Mouse (Mus musculus): ENCODE measurements around the gene Gm11096. TPM values are rescaled to one million over a fixed set of nuclear protein-coding genes. Genes with fewer than 3 reads are reported as not detected.
A peak's percentile ranks its signal among the peaks of the same experiment; 100 is the strongest.

Gm11096 gene
- polyA plus RNA-seq (2012; rRNA removed) = not detected in 2 replicates

DNA sequence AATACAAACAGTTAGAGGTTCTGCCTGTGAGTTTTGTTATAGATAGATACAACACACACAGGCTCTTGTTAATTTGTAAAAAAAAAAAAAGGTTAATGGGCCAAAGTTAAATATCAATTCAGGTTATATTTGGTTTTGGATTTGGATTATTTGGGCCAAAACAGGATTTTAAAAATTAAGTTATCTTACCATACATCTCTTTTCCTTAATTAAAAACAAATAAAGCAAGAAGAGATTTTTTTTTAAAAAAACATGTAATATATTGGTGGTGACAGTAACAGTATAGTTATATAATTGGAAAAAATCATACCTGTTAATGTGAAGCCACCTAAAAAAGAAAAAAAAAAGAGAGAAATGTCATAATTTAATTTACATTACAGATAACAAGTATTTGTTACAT lies at the start of gene Gm11096:
Gene Gm11096, plus strand, starts transcription at position 301 of the 400 bp plus-strand sequence.
- no peaks in the 10 kb centered on the region for H3K27me3 ChIP-seq (replicated peaks; ENCODE audit: control insufficient read depth, insufficient read depth, low read length)
- H3K27ac ChIP-seq (ENCODE audit: insufficient read depth, low read depth, low read length) = no peak within 1 kb of the TSS
- H3K36me3 ChIP-seq (ENCODE audit: control insufficient read depth, insufficient read depth, low read length) = no peaks in the 10 kb centered on the region
- no peaks in the 10 kb centered on the region for H3K4me1 ChIP-seq (ENCODE audit: control insufficient read depth, insufficient read depth, low read length)
- H3K4me3 ChIP-seq (ENCODE audit: insufficient read depth, low read depth, low read length) = no peak within 1 kb of the TSS
- TF ChIP-seq CTCF (conservative IDR thresholded peaks at IDR 0.05; ENCODE audit: insufficient read depth, insufficient read length, low read depth, low read length) (no peak), POLR2A (IDR thresholded peaks at IDR 0.05; ENCODE audit: low read depth, low read length) (no peak)
- DNase-seq = no peak

DNA sequence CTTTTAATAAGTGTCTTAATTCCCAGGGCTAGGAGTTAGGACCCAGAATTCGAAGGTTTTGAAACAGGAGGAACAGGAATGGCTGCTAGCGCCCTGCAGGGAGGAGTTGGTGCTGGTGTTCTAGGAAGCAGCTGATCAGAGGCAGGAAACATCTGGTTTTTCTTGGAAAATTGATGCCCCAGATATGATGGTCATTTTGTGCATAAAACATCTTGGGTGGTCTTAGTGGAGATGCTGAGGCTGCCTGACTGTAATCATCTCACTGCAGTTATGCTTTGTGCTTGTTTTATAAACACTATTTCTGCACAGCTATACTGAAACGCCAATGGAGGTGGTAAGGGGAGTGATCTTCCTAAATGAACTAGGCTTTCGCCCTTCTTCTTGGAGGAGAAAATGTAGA lies 48.5 kb upstream of the Gm11096 start:
- Histone ChIP-seq H3K4me3 (ENCODE audit: insufficient read depth, low read depth, low read length) (no peak overlapping the region), H3K36me3 (ENCODE audit: control insufficient read depth, insufficient read depth, low read length) (no peaks in the 10 kb centered on the region), H3K27ac (ENCODE audit: insufficient read depth, low read depth, low read length) (no peak overlapping the region), H3K27me3 (replicated peaks; ENCODE audit: control insufficient read depth, insufficient read depth, low read length) (no peaks in the 10 kb centered on the region), H3K4me1 (ENCODE audit: control insufficient read depth, insufficient read depth, low read length) (peaks cover 3% of the 10 kb centered on the region)
- no peak for DNase-seq
- TF ChIP-seq CTCF (conservative IDR thresholded peaks at IDR 0.05; ENCODE audit: insufficient read depth, insufficient read length, low read depth, low read length) (no peak), POLR2A (IDR thresholded peaks at IDR 0.05; ENCODE audit: low read depth, low read length) (no peak)
- WGBS = 75% methylated on average over 4 of the region's 4 CpGs

DNA sequence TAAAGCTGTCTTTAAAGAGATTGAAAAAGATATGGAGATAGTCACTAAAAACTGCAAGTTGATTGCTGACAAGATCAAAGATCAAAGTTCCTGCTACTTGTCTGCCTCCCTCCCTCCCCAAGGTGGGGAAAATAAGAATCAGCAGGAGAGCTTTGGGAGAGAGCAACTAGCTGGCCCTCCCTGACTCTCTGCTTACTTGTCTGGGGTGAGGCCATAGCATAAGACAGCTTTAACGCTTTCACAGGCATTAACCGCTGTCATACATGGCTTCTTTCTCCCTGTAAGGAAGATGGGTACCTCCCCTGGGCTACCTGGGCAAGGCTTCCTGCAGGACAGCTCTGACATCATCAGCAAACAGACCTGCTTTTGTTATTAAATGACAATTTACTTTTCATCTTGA lies 47.4 kb upstream of the Gm11096 start:
- DNase-seq = peak; percentile 25
- no peak for TF ChIP-seq POLR2A (IDR thresholded peaks at IDR 0.05; ENCODE audit: low read depth, low read length)
- TF ChIP-seq CTCF (conservative IDR thresholded peaks at IDR 0.05; ENCODE audit: insufficient read depth, insufficient read length, low read depth, low read length) = no peak
- Histone ChIP-seq H3K4me1 (ENCODE audit: control insufficient read depth, insufficient read depth, low read length) (peaks cover 3% of the 10 kb centered on the region), H3K36me3 (ENCODE audit: control insufficient read depth, insufficient read depth, low read length) (no peaks in the 10 kb centered on the region), H3K27ac (ENCODE audit: insufficient read depth, low read depth, low read length) (no peak overlapping the region), H3K4me3 (ENCODE audit: insufficient read depth, low read depth, low read length) (no peak overlapping the region), H3K27me3 (replicated peaks; ENCODE audit: control insufficient read depth, insufficient read depth, low read length) (no peaks in the 10 kb centered on the region)
- WGBS = 59% methylated on average over 2 of the region's 2 CpGs

DNA sequence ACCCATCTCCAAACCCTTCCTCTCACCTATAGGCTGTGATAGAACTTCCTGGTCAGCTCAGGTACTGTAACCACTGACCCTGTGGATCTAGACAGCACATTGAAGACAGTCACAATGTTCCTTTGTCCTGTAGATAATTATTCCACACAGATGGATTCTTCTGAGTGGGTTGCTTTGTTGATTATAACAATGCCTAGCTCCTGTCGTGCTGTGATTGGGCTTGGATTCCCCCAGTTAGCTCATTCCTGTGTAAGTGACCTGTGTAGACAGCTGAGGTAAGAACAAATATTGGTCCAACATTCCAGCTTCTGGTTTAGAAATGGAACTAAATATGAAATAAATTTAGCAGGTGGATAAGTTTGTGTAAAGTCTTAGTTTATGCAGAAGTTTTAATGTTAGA lies 44.1 kb upstream of the Gm11096 start:
- DNase-seq = no peak
- peaks cover 3% of the 10 kb centered on the region for H3K4me1 ChIP-seq (ENCODE audit: control insufficient read depth, insufficient read depth, low read length)
- H3K4me3 ChIP-seq (ENCODE audit: insufficient read depth, low read depth, low read length) = no peak overlapping the region
- no peaks in the 10 kb centered on the region for H3K36me3 ChIP-seq (ENCODE audit: control insufficient read depth, insufficient read depth, low read length)
- no peak for TF ChIP-seq POLR2A (IDR thresholded peaks at IDR 0.05; ENCODE audit: low read depth, low read length)
- TF ChIP-seq CTCF (conservative IDR thresholded peaks at IDR 0.05; ENCODE audit: insufficient read depth, insufficient read length, low read depth, low read length) = no peak
- H3K27me3 ChIP-seq (replicated peaks; ENCODE audit: control insufficient read depth, insufficient read depth, low read length) = no peaks in the 10 kb centered on the region
- 96% methylated on average over 1 of the region's 1 CpGs for WGBS
- no peak overlapping the region for H3K27ac ChIP-seq (ENCODE audit: insufficient read depth, low read depth, low read length)

DNA sequence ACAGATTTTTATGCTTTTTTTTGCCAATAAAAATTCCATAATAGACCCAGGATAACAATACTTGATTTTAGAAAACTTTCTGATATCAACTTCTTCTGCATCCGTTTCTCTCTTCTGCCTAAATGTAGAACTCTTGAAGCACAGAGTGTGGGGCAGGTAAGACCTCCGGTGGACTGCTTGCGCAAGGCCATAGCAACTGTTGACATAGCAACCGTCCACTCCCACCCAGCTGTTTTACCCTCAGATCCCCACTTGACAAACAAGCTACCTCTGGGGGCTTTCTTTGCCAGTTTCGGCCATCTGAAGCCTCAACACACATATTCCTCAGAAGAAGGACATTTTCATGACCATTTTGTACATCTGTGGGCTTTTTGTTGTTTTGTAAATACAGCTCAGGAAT lies 41.2 kb upstream of the Gm11096 start:
- no peaks in the 10 kb centered on the region for H3K27me3 ChIP-seq (replicated peaks; ENCODE audit: control insufficient read depth, insufficient read depth, low read length)
- H3K27ac ChIP-seq (ENCODE audit: insufficient read depth, low read depth, low read length) = no peak overlapping the region
- TF ChIP-seq CTCF (conservative IDR thresholded peaks at IDR 0.05; ENCODE audit: insufficient read depth, insufficient read length, low read depth, low read length) (no peak), POLR2A (IDR thresholded peaks at IDR 0.05; ENCODE audit: low read depth, low read length) (no peak)
- 80% methylated on average over 5 of the region's 5 CpGs for WGBS
- H3K4me3 ChIP-seq (ENCODE audit: insufficient read depth, low read depth, low read length) = no peak overlapping the region
- no peaks in the 10 kb centered on the region for H3K36me3 ChIP-seq (ENCODE audit: control insufficient read depth, insufficient read depth, low read length)
- DNase-seq = no peak
- H3K4me1 ChIP-seq (ENCODE audit: control insufficient read depth, insufficient read depth, low read length) = no peaks in the 10 kb centered on the region

DNA sequence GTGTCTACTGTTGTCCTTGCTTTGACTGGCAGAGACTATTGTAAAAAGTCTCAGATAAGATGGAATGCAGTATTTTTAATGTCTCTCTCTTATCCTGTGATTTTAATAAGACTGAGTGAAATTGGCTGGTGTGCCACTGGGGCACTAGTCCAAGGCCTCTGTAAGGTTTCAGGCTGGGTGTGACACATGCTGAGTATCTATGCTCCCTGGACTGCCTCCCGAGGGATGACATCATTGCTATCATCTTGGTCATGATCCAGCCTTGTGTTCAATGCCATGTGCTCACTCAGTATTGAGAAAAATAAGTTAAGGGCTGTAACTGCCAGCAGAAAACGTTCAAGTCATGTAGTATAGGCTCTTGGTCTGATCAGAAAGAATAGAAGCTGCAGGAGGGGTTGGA lies 38.9 kb upstream of the Gm11096 start:
- H3K27ac ChIP-seq (ENCODE audit: insufficient read depth, low read depth, low read length) = no peak overlapping the region
- 66% methylated on average over 2 of the region's 2 CpGs for WGBS
- no peaks in the 10 kb centered on the region for H3K27me3 ChIP-seq (replicated peaks; ENCODE audit: control insufficient read depth, insufficient read depth, low read length)
- H3K36me3 ChIP-seq (ENCODE audit: control insufficient read depth, insufficient read depth, low read length) = no peaks in the 10 kb centered on the region
- DNase-seq = no peak
- no peaks in the 10 kb centered on the region for H3K4me1 ChIP-seq (ENCODE audit: control insufficient read depth, insufficient read depth, low read length)
- TF ChIP-seq CTCF (conservative IDR thresholded peaks at IDR 0.05; ENCODE audit: insufficient read depth, insufficient read length, low read depth, low read length) (no peak), POLR2A (IDR thresholded peaks at IDR 0.05; ENCODE audit: low read depth, low read length) (no peak)
- H3K4me3 ChIP-seq (ENCODE audit: insufficient read depth, low read depth, low read length) = no peak overlapping the region

DNA sequence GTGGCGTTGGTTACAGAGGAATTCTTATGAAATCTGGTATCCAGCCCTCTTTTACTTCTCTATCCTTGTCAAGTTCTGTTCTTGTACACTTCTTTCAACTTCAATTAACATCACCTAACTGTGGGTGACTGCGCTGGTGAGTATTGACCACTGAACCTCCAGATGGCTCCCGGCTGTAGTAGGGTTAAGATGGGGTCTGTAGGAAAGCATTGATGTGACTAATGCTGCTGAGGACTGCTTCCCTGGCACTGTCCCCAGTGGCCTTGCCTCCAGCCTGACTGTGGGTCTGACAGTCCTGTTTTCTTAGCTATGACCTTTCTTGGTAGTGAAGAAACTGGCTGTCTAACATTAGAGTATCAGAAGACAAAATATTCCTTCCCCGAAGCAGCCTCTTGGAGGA lies 38.4 kb upstream of the Gm11096 start:
- Histone ChIP-seq H3K36me3 (ENCODE audit: control insufficient read depth, insufficient read depth, low read length) (no peaks in the 10 kb centered on the region), H3K27me3 (replicated peaks; ENCODE audit: control insufficient read depth, insufficient read depth, low read length) (no peaks in the 10 kb centered on the region), H3K4me1 (ENCODE audit: control insufficient read depth, insufficient read depth, low read length) (no peaks in the 10 kb centered on the region), H3K27ac (ENCODE audit: insufficient read depth, low read depth, low read length) (no peak overlapping the region), H3K4me3 (ENCODE audit: insufficient read depth, low read depth, low read length) (no peak overlapping the region)
- 80% methylated on average over 4 of the region's 4 CpGs for WGBS
- no peak for DNase-seq
- TF ChIP-seq CTCF (conservative IDR thresholded peaks at IDR 0.05; ENCODE audit: insufficient read depth, insufficient read length, low read depth, low read length) (no peak), POLR2A (IDR thresholded peaks at IDR 0.05; ENCODE audit: low read depth, low read length) (no peak)

DNA sequence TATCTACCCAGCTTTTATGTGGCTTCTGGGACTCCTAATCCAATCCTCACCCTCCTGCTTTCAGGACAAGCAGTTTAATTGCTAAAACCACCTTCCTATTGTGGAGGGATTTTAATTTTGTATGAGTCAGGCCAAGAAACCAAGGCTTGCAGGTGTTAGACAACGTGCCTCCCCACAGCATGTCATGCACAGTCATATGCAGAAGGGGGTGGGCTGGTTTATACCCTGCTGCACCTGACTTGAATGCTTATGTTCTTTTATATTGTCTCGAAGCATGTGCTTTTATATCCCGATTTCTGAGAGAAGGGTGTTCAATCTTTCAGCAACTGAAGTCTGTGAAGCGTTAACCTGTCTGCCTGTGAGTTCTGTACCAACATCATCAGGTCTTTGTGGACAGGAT lies 37.3 kb upstream of the Gm11096 start:
- H3K4me1 ChIP-seq (ENCODE audit: control insufficient read depth, insufficient read depth, low read length) = no peaks in the 10 kb centered on the region
- DNase-seq = no peak
- H3K27ac ChIP-seq (ENCODE audit: insufficient read depth, low read depth, low read length) = no peak overlapping the region
- H3K36me3 ChIP-seq (ENCODE audit: control insufficient read depth, insufficient read depth, low read length) = no peaks in the 10 kb centered on the region
- 88% methylated on average over 4 of the region's 4 CpGs for WGBS
- no peak for TF ChIP-seq CTCF (conservative IDR thresholded peaks at IDR 0.05; ENCODE audit: insufficient read depth, insufficient read length, low read depth, low read length)
- no peak for TF ChIP-seq POLR2A (IDR thresholded peaks at IDR 0.05; ENCODE audit: low read depth, low read length)
- no peaks in the 10 kb centered on the region for H3K27me3 ChIP-seq (replicated peaks; ENCODE audit: control insufficient read depth, insufficient read depth, low read length)
- no peak overlapping the region for H3K4me3 ChIP-seq (ENCODE audit: insufficient read depth, low read depth, low read length)
